Mouse (Mus musculus): ENCODE measurements around the gene Ubac2.

Ubac2 gene

GRCm38 (mm10) chr14:121970402-121970801 lies 92.0 kb downstream of the Ubac2 start:
- DNase-seq (ENCODE audit: low spot score): no peak

GRCm38 (mm10) chr14:121973114-121973513 lies 94.7 kb downstream of the Ubac2 start:
- DNase-seq (ENCODE audit: low spot score): no peak

- no peak for DNase-seq (ENCODE audit: low spot score)
These were observed 103.1 kb downstream of the Ubac2 start for GRCm38 (mm10) chr14:121981531-121981930.

- DNase-seq (ENCODE audit: low spot score): no peak
These were observed 104.9 kb downstream of the Ubac2 start for GRCm38 (mm10) chr14:121983009-121983933.

GRCm38 (mm10) chr14:121985477-121985876 lies 107.1 kb downstream of the Ubac2 start:
- DNase-seq (ENCODE audit: low spot score): no peak

GRCm38 (mm10) chr14:121986028-121986427 lies 107.6 kb downstream of the Ubac2 start:
- no peak for DNase-seq (ENCODE audit: low spot score)

- no peak for DNase-seq (ENCODE audit: low spot score)
These were observed 108.9 kb downstream of the Ubac2 start for GRCm38 (mm10) chr14:121987287-121987686.

GRCm38 (mm10) chr14:121987691-121988090 lies 109.3 kb downstream of the Ubac2 start:
- no peak for DNase-seq (ENCODE audit: low spot score)

- no peak for DNase-seq (ENCODE audit: low spot score)
These were observed 110.9 kb downstream of the Ubac2 start for GRCm38 (mm10) chr14:121989331-121989730.

- DNase-seq (ENCODE audit: low spot score): no peak
These were observed 111.4 kb downstream of the Ubac2 start for GRCm38 (mm10) chr14:121989869-121990268.

GRCm38 (mm10) chr14:121990897-121991296 lies 112.5 kb downstream of the Ubac2 start:
- no peak for DNase-seq (ENCODE audit: low spot score)

- no peak for DNase-seq (ENCODE audit: low spot score)
These were observed 113.5 kb downstream of the Ubac2 start for GRCm38 (mm10) chr14:121991921-121992320.

- DNase-seq (ENCODE audit: low spot score): no peak
These were observed 114.2 kb downstream of the Ubac2 start for GRCm38 (mm10) chr14:121992395-121993280.

GRCm38 (mm10) chr14:121993616-121994015 lies 115.2 kb downstream of the Ubac2 start:
- DNase-seq (ENCODE audit: low spot score): no peak

GRCm38 (mm10) chr14:121994171-121994700 lies 115.8 kb downstream of the Ubac2 start:
- DNase-seq (ENCODE audit: low spot score): no peak

GRCm38 (mm10) chr14:121994846-121995556 lies 116.6 kb downstream of the Ubac2 start:
- DNase-seq (ENCODE audit: low spot score): no peak

- no peak for DNase-seq (ENCODE audit: low spot score)
These were observed 117.1 kb downstream of the Ubac2 start for GRCm38 (mm10) chr14:121995557-121995870.

GRCm38 (mm10) chr14:121996786-121997185 lies 118.4 kb downstream of the Ubac2 start:
- DNase-seq (ENCODE audit: low spot score): no peak

GRCm38 (mm10) chr14:121999455-121999854 lies 121.0 kb downstream of the Ubac2 start:
- DNase-seq (ENCODE audit: low spot score): no peak

GRCm38 (mm10) chr14:122000346-122001105 lies 122.1 kb downstream of the Ubac2 start:
- no peak for DNase-seq (ENCODE audit: low spot score)

GRCm38 (mm10) chr14:122002224-122002623 lies 123.8 kb downstream of the Ubac2 start:
- no peak for DNase-seq (ENCODE audit: low spot score)
